Mouse (Mus musculus) neural tube, embryonic 13.5 days (tissue): ENCODE data around the gene Fgfr2. TPM values are rescaled to one million over a fixed set of nuclear protein-coding genes. Genes with fewer than 3 reads are reported as not detected.
"Not testable (repeated sequence)": the region's sequence is repeated elsewhere in the genome, so short reads cannot be mapped to it uniquely, and the experiment has no call there.

Source experiments
- ATAC-seq: fragments of 200-750 bp; cut with Nextera tagmentation; 2 replicates; pipeline ENCODE4 v1.8.0; 2017; ENCODE audit warnings: low read depth, mild to moderate bottlenecking, moderate TSS enrichment, moderate library complexity
- H3K27ac ChIP-seq: fragments of 300-500 bp; sonication (generic); replicated peaks from 2 replicates; pipeline ENCODE4 v1.5.1; 2015; ENCODE audit warnings: moderate library complexity, mild to moderate bottlenecking, inconsistent platforms
- H3K27me3 ChIP-seq: fragments of 300-500 bp; sonication (generic); 2 replicates; pipeline ENCODE4 v1.6.1; 2015; ENCODE audit warnings: mild to moderate bottlenecking, inconsistent platforms
- H3K36me3 ChIP-seq: fragments of 300-500 bp; sonication (generic); 2 replicates; pipeline ENCODE4 v1.6.1; 2015; ENCODE audit warnings: mild to moderate bottlenecking, inconsistent platforms
- H3K4me1 ChIP-seq: fragments of 300-500 bp; sonication (generic); replicated peaks from 2 replicates; pipeline ENCODE4 v1.6.1; 2015; ENCODE audit warnings: inconsistent platforms
- H3K4me2 ChIP-seq: fragments of 300-500 bp; sonication (generic); 2 replicates; pipeline ENCODE4 v1.6.1; 2015; ENCODE audit warnings: inconsistent platforms, mild to moderate bottlenecking, moderate library complexity
- H3K4me3 ChIP-seq: fragments of 300-500 bp; sonication (generic); 2 replicates; pipeline ENCODE4 v1.5.1; 2015; ENCODE audit warnings: mild to moderate bottlenecking, inconsistent platforms
- H3K9ac ChIP-seq: fragments of 300-500 bp; sonication (generic); 2 replicates; pipeline ENCODE4 v1.6.1; 2015; ENCODE audit warnings: moderate library complexity, mild to moderate bottlenecking, inconsistent platforms
- H3K9me3 ChIP-seq: fragments of 300-500 bp; sonication (generic); 2 replicates; pipeline ENCODE4 v1.6.1; 2016; ENCODE audit warnings: inconsistent platforms
- WGBS: fragments of 180-500 bp; shearing (Covaris S2); methylation state at CpG from one replicate; pipeline ENCODE4 v1.1.7; 2015; 5-methylcytosine and 5-hydroxymethylcytosine counted together
- polyA plus RNA-seq: library from polyadenylated mRNA; unstranded; fragments of >200 nt; fragmentation: Nextera tagmentation; extraction: Ambion mirVana; gene quantifications from 2 replicates; pipeline ENCODE4 v1.2.1, GENCODE M21; 2015

Gene Fgfr2
- polyA plus RNA-seq, 1 experiment from 2014 or later = 22.9 TPM

GRCm38 (mm10) chr7:133095610-133096009, 27.5 kb downstream of the Fgfr2 start:
- H3K36me3 ChIP-seq, H3K4me2 ChIP-seq, ATAC-seq, H3K9me3 ChIP-seq, H3K9ac ChIP-seq, H3K27ac ChIP-seq, H3K27me3 ChIP-seq, H3K4me3 ChIP-seq: not testable (repeated sequence)
- H3K4me1 ChIP-seq = peaks cover 53% of the 10 kb centered on the region
- WGBS = 92% methylated on average over 7 of the region's 7 CpGs

- no peaks in the 10 kb centered on the region for H3K9me3 ChIP-seq
- no peaks in the 10 kb centered on the region for H3K36me3 ChIP-seq
- H3K27ac ChIP-seq = no peak overlapping the region
- peaks cover 53% of the 10 kb centered on the region for H3K4me1 ChIP-seq
- no peaks in the 10 kb centered on the region for H3K27me3 ChIP-seq
- H3K9ac ChIP-seq = no peak overlapping the region
- H3K4me2 ChIP-seq = no peak overlapping the region
- WGBS = 87% methylated on average over 9 of the region's 9 CpGs
- no peak overlapping the region for H3K4me3 ChIP-seq
- no peak for ATAC-seq
Observed at GRCm38 (mm10) chr7:133094711-133095495, 28.2 kb downstream of the Fgfr2 start.

- H3K4me1 ChIP-seq = peaks cover 52% of the 10 kb centered on the region
- ATAC-seq = no peak
- no peak overlapping the region for H3K4me2 ChIP-seq
- H3K27me3 ChIP-seq = no peaks in the 10 kb centered on the region
- no peaks in the 10 kb centered on the region for H3K9me3 ChIP-seq
- no peak overlapping the region for H3K9ac ChIP-seq
- no peak overlapping the region for H3K4me3 ChIP-seq
- H3K27ac ChIP-seq = no peak overlapping the region
- 86% methylated on average over 3 of the region's 3 CpGs for WGBS
- H3K36me3 ChIP-seq = no peaks in the 10 kb centered on the region
Observed at GRCm38 (mm10) chr7:133094161-133094560, 29.0 kb downstream of the Fgfr2 start.

GRCm38 (mm10) chr7:133093731-133094130, 29.4 kb downstream of the Fgfr2 start:
- Histone ChIP-seq H3K9me3 (no peaks in the 10 kb centered on the region), H3K4me3 (no peak overlapping the region), H3K4me1 (peaks cover 52% of the 10 kb centered on the region), H3K27me3 (no peaks in the 10 kb centered on the region), H3K4me2 (no peak overlapping the region), H3K9ac (no peak overlapping the region), H3K27ac (no peak overlapping the region), H3K36me3 (no peaks in the 10 kb centered on the region)
- no peak for ATAC-seq
- WGBS = 86% methylated on average over 5 of the region's 5 CpGs

- WGBS = 94% methylated on average over 4 of the region's 4 CpGs
- H3K27ac ChIP-seq = no peak overlapping the region
Observed at GRCm38 (mm10) chr7:133090641-133091040, 32.5 kb downstream of the Fgfr2 start.

GRCm38 (mm10) chr7:133089621-133090260, 33.4 kb downstream of the Fgfr2 start:
- 74% methylated on average over 11 of the region's 11 CpGs for WGBS
- Histone ChIP-seq H3K4me2 (no peak overlapping the region), H3K27me3 (no peaks in the 10 kb centered on the region), H3K27ac (no peak overlapping the region), H3K4me1 (peaks cover 50% of the 10 kb centered on the region), H3K9ac (no peak overlapping the region), H3K4me3 (no peak overlapping the region), H3K36me3 (no peaks in the 10 kb centered on the region), H3K9me3 (no peaks in the 10 kb centered on the region)
- ATAC-seq = no peak

More at GRCm38 (mm10) chr7:133090641-133091040, 32.5 kb downstream of the Fgfr2 start:
- no peak for ATAC-seq
- Histone ChIP-seq H3K9ac (no peak overlapping the region), H3K9me3 (no peaks in the 10 kb centered on the region), H3K4me2 (no peak overlapping the region), H3K36me3 (no peaks in the 10 kb centered on the region), H3K4me1 (peaks cover 47% of the 10 kb centered on the region), H3K4me3 (no peak overlapping the region), H3K27me3 (no peaks in the 10 kb centered on the region)

GRCm38 (mm10) chr7:133088830-133089261, 34.3 kb downstream of the Fgfr2 start:
- peak overlapping the region; percentile 9 for H3K4me2 ChIP-seq
- H3K4me1 ChIP-seq = peaks cover 53% of the 10 kb centered on the region
- 37% methylated on average over 11 of the region's 11 CpGs for WGBS
- H3K27me3 ChIP-seq = no peaks in the 10 kb centered on the region
- no peak overlapping the region for H3K4me3 ChIP-seq
- no peaks in the 10 kb centered on the region for H3K36me3 ChIP-seq
- no peak overlapping the region for H3K9ac ChIP-seq
- peak; percentile 58 for ATAC-seq
- no peaks in the 10 kb centered on the region for H3K9me3 ChIP-seq
- peak overlapping the region; percentile 43 for H3K27ac ChIP-seq

GRCm38 (mm10) chr7:133088411-133088810, 34.7 kb downstream of the Fgfr2 start:
- H3K27ac ChIP-seq = peak overlapping the region; percentile 43
- WGBS = 61% methylated on average over 4 of the region's 4 CpGs
- no peak overlapping the region for H3K9ac ChIP-seq
- no peaks in the 10 kb centered on the region for H3K36me3 ChIP-seq
- no peaks in the 10 kb centered on the region for H3K9me3 ChIP-seq
- ATAC-seq = no peak
- H3K4me2 ChIP-seq = peak overlapping the region; percentile 9
- no peaks in the 10 kb centered on the region for H3K27me3 ChIP-seq
- H3K4me3 ChIP-seq = no peak overlapping the region
- H3K4me1 ChIP-seq = peaks cover 53% of the 10 kb centered on the region

- H3K4me1 ChIP-seq = peaks cover 76% of the 10 kb centered on the region
- H3K9ac ChIP-seq = no peak overlapping the region
- H3K4me3 ChIP-seq = no peak overlapping the region
- no peaks in the 10 kb centered on the region for H3K36me3 ChIP-seq
- ATAC-seq = no peak
- no peak overlapping the region for H3K27ac ChIP-seq
- H3K4me2 ChIP-seq = no peak overlapping the region
- no peaks in the 10 kb centered on the region for H3K9me3 ChIP-seq
- WGBS = 88% methylated on average over 3 of the region's 3 CpGs
- no peaks in the 10 kb centered on the region for H3K27me3 ChIP-seq
Observed at GRCm38 (mm10) chr7:133085408-133085807, 37.7 kb downstream of the Fgfr2 start.

- H3K4me1 ChIP-seq = peaks cover 66% of the 10 kb centered on the region
- H3K4me2 ChIP-seq = no peak overlapping the region
- no peak for ATAC-seq
- no peak overlapping the region for H3K9ac ChIP-seq
- no peak overlapping the region for H3K27ac ChIP-seq
- no peaks in the 10 kb centered on the region for H3K36me3 ChIP-seq
- H3K27me3 ChIP-seq = no peaks in the 10 kb centered on the region
- 88% methylated on average over 13 of the region's 13 CpGs for WGBS
- no peak overlapping the region for H3K4me3 ChIP-seq
- no peaks in the 10 kb centered on the region for H3K9me3 ChIP-seq
Observed at GRCm38 (mm10) chr7:133083936-133084614, 39.1 kb downstream of the Fgfr2 start.

GRCm38 (mm10) chr7:133078929-133079328, 44.2 kb downstream of the Fgfr2 start:
- no peak for ATAC-seq
- Histone ChIP-seq H3K9ac (no peak overlapping the region), H3K27me3 (no peaks in the 10 kb centered on the region), H3K36me3 (peaks cover 5% of the 10 kb centered on the region; the same call in 1 of the 2 replicates), H3K4me1 (peaks cover 58% of the 10 kb centered on the region), H3K9me3 (no peaks in the 10 kb centered on the region), H3K4me2 (no peak overlapping the region), H3K27ac (no peak overlapping the region), H3K4me3 (no peak overlapping the region)
- WGBS = 78% methylated on average over 1 of the region's 1 CpGs

- Histone ChIP-seq H3K27ac (peak overlapping the region; percentile 55), H3K9ac (no peak overlapping the region), H3K36me3 (peaks cover 5% of the 10 kb centered on the region; the same call in 1 of the 2 replicates), H3K4me3 (no peak overlapping the region), H3K4me2 (no peak overlapping the region), H3K9me3 (no peaks in the 10 kb centered on the region), H3K27me3 (no peaks in the 10 kb centered on the region), H3K4me1 (peaks cover 64% of the 10 kb centered on the region)
- ATAC-seq = no peak
- 35% methylated on average over 10 of the region's 10 CpGs for WGBS
Observed at GRCm38 (mm10) chr7:133074462-133075133, 48.6 kb downstream of the Fgfr2 start.
